Mouse (Mus musculus): ENCODE data around the gene Kdf1. TPM values are rescaled to one million over a fixed set of nuclear protein-coding genes. Genes with fewer than 3 reads are reported as not detected.
"Not testable (repeated sequence)": the region's sequence is repeated elsewhere in the genome, so short reads cannot be mapped to it uniquely, and the experiment has no call there.

Gene Kdf1
- total RNA-seq, 2 experiments from 2014 or later, result not detected

GRCm38 (mm10) chr4:133494867-133495266, 23.9 kb upstream of the Kdf1 start:
- DNase-seq, result no peak

GRCm38 (mm10) chr4:133495711-133496110, 23.1 kb upstream of the Kdf1 start:
- DNase-seq, result no peak
- intact Hi-C loops (cut with DNase I), result no loop called here

More at GRCm38 (mm10) chr4:133494867-133495266, 23.9 kb upstream of the Kdf1 start:
- intact Hi-C loops (cut with DNase I), result loop anchor here (1.0 kb wide), 1 partner anchor 16 kb away; no protein-coding TSS in a partner anchor

- no peak for DNase-seq
- intact Hi-C loops (cut with DNase I), result no loop called here
Measured at GRCm38 (mm10) chr4:133496738-133497445, 21.9 kb upstream of the Kdf1 start.

GRCm38 (mm10) chr4:133497461-133498159, 21.2 kb upstream of the Kdf1 start:
- no peak for DNase-seq
- intact Hi-C loops (cut with DNase I), result no loop called here

- DNase-seq, result peak in 1 of 2 experiments; percentile 54
- intact Hi-C loops (cut with DNase I), result no loop called here
Measured at GRCm38 (mm10) chr4:133498160-133498724, 20.5 kb upstream of the Kdf1 start, which contains the start of gene Trnp1. Gene Trnp1 (minus strand): TSS chr4:133498550.

GRCm38 (mm10) chr4:133501514-133501913, 17.2 kb upstream of the Kdf1 start:
- DNase-seq, result no peak
- intact Hi-C loops (cut with DNase I), result no loop called here

- DNase-seq, result no peak
- intact Hi-C loops (cut with DNase I), result no loop called here
Measured at GRCm38 (mm10) chr4:133504300-133504699, 14.5 kb upstream of the Kdf1 start.

GRCm38 (mm10) chr4:133504755-133505485, 13.8 kb upstream of the Kdf1 start:
- no peak for DNase-seq
- intact Hi-C loops (cut with DNase I), result no loop called here

- DNase-seq, result no peak
- intact Hi-C loops (cut with DNase I), result no loop called here
Measured at GRCm38 (mm10) chr4:133506573-133506972, 12.2 kb upstream of the Kdf1 start.

GRCm38 (mm10) chr4:133508990-133509389, 9.8 kb upstream of the Kdf1 start:
- no peak for DNase-seq
- intact Hi-C loops (cut with DNase I), result no loop called here

GRCm38 (mm10) chr4:133511050-133511449, 7.7 kb upstream of the Kdf1 start:
- DNase-seq, result no peak
- intact Hi-C loops (cut with DNase I), result loop anchor here (5.0 kb wide), 2 partner anchors 34 to 89 kb away; no protein-coding TSS in a partner anchor

- not testable (repeated sequence) for DNase-seq
- intact Hi-C loops (cut with DNase I), result loop anchor here (5.0 kb wide), 2 partner anchors 35 to 90 kb away; no protein-coding TSS in a partner anchor
Measured at GRCm38 (mm10) chr4:133512511-133512910, 6.3 kb upstream of the Kdf1 start.

GRCm38 (mm10) chr4:133512972-133513371, 5.8 kb upstream of the Kdf1 start:
- peak; percentile 50 to 64 for DNase-seq
- intact Hi-C loops (cut with DNase I), result loop anchor here (5.0 kb wide), 2 partner anchors 36 to 91 kb away; no protein-coding TSS in a partner anchor

GRCm38 (mm10) chr4:133519369-133519665, 554 bp downstream of the Kdf1 start:
- intact Hi-C loops (cut with DNase I), result no loop called here
- DNase-seq, result no peak

GRCm38 (mm10) chr4:133521502-133521901, 2.7 kb downstream of the Kdf1 start:
- no peak for DNase-seq
- intact Hi-C loops (cut with DNase I), result no loop called here

- no peak for DNase-seq
- intact Hi-C loops (cut with DNase I), result no loop called here
Measured at GRCm38 (mm10) chr4:133527788-133528187, 9.0 kb downstream of the Kdf1 start.

- intact Hi-C loops (cut with DNase I), result no loop called here
Measured at GRCm38 (mm10) chr4:133532777-133533176, 14.0 kb downstream of the Kdf1 start.

GRCm38 (mm10) chr4:133536081-133536480, 17.3 kb downstream of the Kdf1 start:
- no peak for DNase-seq
- intact Hi-C loops (cut with DNase I), result no loop called here

More at GRCm38 (mm10) chr4:133532777-133533176, 14.0 kb downstream of the Kdf1 start:
- DNase-seq, result no peak

- intact Hi-C loops (cut with DNase I), result no loop called here
- no peak for DNase-seq
Measured at GRCm38 (mm10) chr4:133536652-133537051, 17.9 kb downstream of the Kdf1 start.
